Mouse (Mus musculus) olfactory bulb, adult 2 months (tissue): Measurements from ENCODE around the gene D030056L22Rik.

Experiments used
- CTCF ChIP-seq: fragments of 200-500 bp; IDR thresholded peaks from 2 replicates; pipeline ENCODE4 v1.5.1; 2012; ENCODE audit warnings: low read depth, mild to moderate bottlenecking, low read length, moderate library complexity; ENCODE audit not compliant: insufficient read depth
- POLR2A ChIP-seq: fragments of 200-500 bp; IDR thresholded peaks from 2 replicates; pipeline ENCODE4 v1.6.1; 2012; ENCODE audit warnings: mild to moderate bottlenecking, low read depth, low read length, moderate library complexity; ENCODE audit not compliant: insufficient read depth

DNA sequence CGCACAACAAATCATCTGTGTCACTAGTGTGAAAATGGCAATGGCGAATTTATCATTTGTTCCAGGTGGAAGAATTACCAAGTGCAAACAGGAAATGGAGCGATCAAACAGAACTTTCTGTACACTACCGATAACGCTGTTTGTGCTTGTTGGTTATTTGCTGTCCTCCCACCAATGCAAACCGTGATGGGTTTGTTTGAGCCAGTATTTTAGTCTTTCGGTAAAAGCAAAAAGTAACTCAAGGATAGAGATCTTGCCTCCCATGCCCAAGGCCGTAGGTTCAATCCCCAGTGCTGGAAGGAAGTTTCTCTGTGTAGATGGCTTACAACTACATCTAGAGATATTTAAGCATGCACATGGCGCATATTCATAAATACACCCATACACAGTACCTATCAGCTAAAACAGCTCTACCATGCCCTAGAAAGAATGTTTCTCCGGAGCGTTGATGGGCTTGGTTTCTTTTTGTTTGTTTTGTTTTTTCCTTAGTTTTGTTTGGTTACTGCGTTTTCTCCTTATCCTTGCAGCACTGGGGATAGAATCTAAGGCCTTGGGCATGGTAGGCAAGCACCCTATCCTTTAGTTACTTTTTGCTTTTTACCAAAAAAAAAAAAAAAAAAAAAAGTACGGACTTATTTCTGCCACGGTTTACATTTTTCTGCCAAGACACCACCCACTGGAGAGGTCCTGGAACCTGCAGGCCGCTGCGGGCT lies 684 bp upstream of the D030056L22Rik start:
- TF ChIP-seq CTCF, result no peak
- no peak for TF ChIP-seq POLR2A
